Mouse (Mus musculus) erythroblast, embryonic 14.5 days (primary cell): ENCODE results near the gene Oxct1. TPM values are rescaled to one million over a fixed set of nuclear protein-coding genes. Genes with fewer than 3 reads are reported as not detected.

ENCODE experiments used
- H3K27me3 ChIP-seq: 2 replicates; pipeline ENCODE4 v1.6.1; 2012; ENCODE audit warnings: inconsistent platforms; ENCODE audit not compliant: control insufficient read depth
- H3K36me3 ChIP-seq: 2 replicates; pipeline ENCODE4 v1.6.1; 2012; ENCODE audit warnings: mild to moderate bottlenecking, inconsistent platforms; ENCODE audit not compliant: control insufficient read depth
- H3K4me1 ChIP-seq: 2 replicates; pipeline ENCODE4 v1.6.1; 2012; ENCODE audit warnings: inconsistent platforms; ENCODE audit not compliant: control insufficient read depth
- H3K4me3 ChIP-seq: replicated peaks from 2 replicates; pipeline ENCODE3; 2012; ENCODE audit warnings: moderate library complexity, mild to moderate bottlenecking, inconsistent platforms
- H3K9me3 ChIP-seq: 2 replicates; pipeline ENCODE4 v1.6.1; 2012; ENCODE audit warnings: low read length, inconsistent platforms, mixed read lengths; ENCODE audit not compliant: control insufficient read depth
- GATA1 ChIP-seq: IDR thresholded peaks from 2 replicates; pipeline ENCODE4 v1.6.1; 2012; ENCODE audit warnings: low read length, inconsistent platforms, mixed read lengths
- TAL1 ChIP-seq: IDR thresholded peaks from 3 replicates; pipeline ENCODE4 v1.6.1; 2012; ENCODE audit warnings: low read length, inconsistent platforms, mixed read lengths
- polyA plus RNA-seq: library from polyadenylated mRNA; stranded (reverse); fragments of >175 nt; gene quantifications from 2 replicates; pipeline ENCODE4 v1.2.3, GENCODE M21; 2012

Oxct1 gene
- 0.70 and 0.77 TPM in 2 replicates for polyA plus RNA-seq

- TF ChIP-seq GATA1 (no peak), TAL1 (no peak)
- Histone ChIP-seq H3K4me1 (peaks cover 18% of the 10 kb centered on the region), H3K27me3 (peaks cover 19% of the 10 kb centered on the region), H3K36me3 (no peaks in the 10 kb centered on the region), H3K4me3 (peak within 1 kb of the TSS; percentile 69), H3K9me3 (no peaks in the 10 kb centered on the region)
Observed at GRCm38 (mm10) chr15:4026231-4026773, at the start of gene Oxct1. Gene Oxct1, plus strand, starts transcription at chr15:4026383.

GRCm38 (mm10) chr15:3978279-3978678 lies 47.9 kb upstream of the Oxct1 start:
- no peaks in the 10 kb centered on the region for H3K27me3 ChIP-seq
- peaks cover 13% of the 10 kb centered on the region for H3K4me1 ChIP-seq
- TF ChIP-seq GATA1, result no peak
- no peak for TF ChIP-seq TAL1
- peaks cover 5% of the 10 kb centered on the region for H3K36me3 ChIP-seq
- H3K9me3 ChIP-seq, result no peaks in the 10 kb centered on the region
- H3K4me3 ChIP-seq, result no peak overlapping the region

GRCm38 (mm10) chr15:3979061-3979848 lies 46.9 kb upstream of the Oxct1 start, which contains the start of gene Fbxo4:
Gene Fbxo4, minus strand, starts transcription at chr15:3979573.
- H3K4me3 ChIP-seq, result peak within 1 kb of the TSS; percentile 68
- TF ChIP-seq GATA1 (no peak), TAL1 (no peak)
- peaks cover 15% of the 10 kb centered on the region for H3K36me3 ChIP-seq
- H3K9me3 ChIP-seq, result no peaks in the 10 kb centered on the region
- no peaks in the 10 kb centered on the region for H3K27me3 ChIP-seq
- peaks cover 13% of the 10 kb centered on the region for H3K4me1 ChIP-seq

GRCm38 (mm10) chr15:3979871-3980270 lies 46.3 kb upstream of the Oxct1 start:
- H3K4me3 ChIP-seq, result no peak overlapping the region
- peaks cover 13% of the 10 kb centered on the region for H3K4me1 ChIP-seq
- no peaks in the 10 kb centered on the region for H3K9me3 ChIP-seq
- no peak for TF ChIP-seq TAL1
- no peak for TF ChIP-seq GATA1
- H3K27me3 ChIP-seq, result no peaks in the 10 kb centered on the region
- peaks cover 21% of the 10 kb centered on the region for H3K36me3 ChIP-seq

- peaks cover 38% of the 10 kb centered on the region for H3K36me3 ChIP-seq
- H3K27me3 ChIP-seq, result no peaks in the 10 kb centered on the region
- H3K4me1 ChIP-seq, result peaks cover 13% of the 10 kb centered on the region
- no peaks in the 10 kb centered on the region for H3K9me3 ChIP-seq
- no peak overlapping the region for H3K4me3 ChIP-seq
- TF ChIP-seq TAL1 (no peak), GATA1 (no peak)
Observed at GRCm38 (mm10) chr15:3982732-3983131, 43.5 kb upstream of the Oxct1 start.

- Histone ChIP-seq H3K9me3 (no peaks in the 10 kb centered on the region), H3K36me3 (peaks cover 49% of the 10 kb centered on the region), H3K4me3 (no peak overlapping the region), H3K27me3 (no peaks in the 10 kb centered on the region), H3K4me1 (peaks cover 3% of the 10 kb centered on the region)
- TF ChIP-seq TAL1 (no peak), GATA1 (no peak)
Observed at GRCm38 (mm10) chr15:3984876-3985275, 41.3 kb upstream of the Oxct1 start.

- Histone ChIP-seq H3K4me1 (no peaks in the 10 kb centered on the region), H3K36me3 (peaks cover 66% of the 10 kb centered on the region), H3K27me3 (no peaks in the 10 kb centered on the region), H3K9me3 (no peaks in the 10 kb centered on the region), H3K4me3 (no peak overlapping the region)
- TF ChIP-seq TAL1 (no peak), GATA1 (no peak)
Observed at GRCm38 (mm10) chr15:3987981-3988380, 38.2 kb upstream of the Oxct1 start.

GRCm38 (mm10) chr15:3994852-3995447 lies 31.2 kb upstream of the Oxct1 start:
- TF ChIP-seq TAL1 (no peak), GATA1 (no peak)
- Histone ChIP-seq H3K36me3 (peaks cover 21% of the 10 kb centered on the region), H3K9me3 (no peaks in the 10 kb centered on the region), H3K4me3 (peak overlapping the region; percentile 99), H3K4me1 (peaks cover 24% of the 10 kb centered on the region), H3K27me3 (no peaks in the 10 kb centered on the region)
